Mouse (Mus musculus): Measurements from ENCODE around the gene Zfp526. TPM values are rescaled to one million over a fixed set of nuclear protein-coding genes. Genes with fewer than 3 reads are reported as not detected.

Gene Zfp526
- polyA plus RNA-seq, 1 experiment from 2014 or later: 2.3 TPM

DNA sequence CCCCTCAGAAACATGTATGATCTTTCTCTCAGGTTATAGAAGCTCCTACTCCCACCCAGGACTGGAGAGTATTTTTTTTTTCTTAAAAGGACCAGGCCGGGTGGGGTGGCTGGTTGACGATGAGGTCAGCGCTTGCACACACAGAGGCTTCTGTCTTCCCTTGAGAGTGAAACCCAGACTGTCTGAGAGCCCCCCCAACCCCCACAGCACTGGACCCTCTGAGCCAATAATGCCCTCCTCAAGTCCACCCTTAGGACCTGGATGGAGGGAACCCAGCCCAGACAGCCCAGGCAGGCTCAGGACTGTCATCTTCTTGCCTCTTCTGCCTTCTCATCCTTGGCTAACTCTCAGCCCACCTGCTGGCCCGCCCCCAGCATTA lies 25.5 kb downstream of the Zfp526 start:
- H3K9ac ChIP-seq (ENCODE audit: low read length): peak overlapping the region; percentile 97
- H3K9me3 ChIP-seq (ENCODE audit: control insufficient read depth, low read length): no peaks in the 10 kb centered on the region
- peak overlapping the region; percentile 98 for H3K4me3 ChIP-seq (ENCODE audit: low read length)
- H3K36me3 ChIP-seq (ENCODE audit: control insufficient read depth, insufficient read depth, low read length): peaks cover 18% of the 10 kb centered on the region
- no peaks in the 10 kb centered on the region for H3K27me3 ChIP-seq (ENCODE audit: control insufficient read depth, insufficient read depth, low read depth, low read length)
- 20% methylated on average over 4 of the region's 4 CpGs for WGBS
- peak overlapping the region; percentile 99 for H3K27ac ChIP-seq (ENCODE audit: low read length)
- ATAC-seq (ENCODE audit: low read depth): no peak
- H3K4me1 ChIP-seq (replicated peaks; ENCODE audit: control insufficient read depth, insufficient read depth, low read length): peaks cover 38% of the 10 kb centered on the region
- peak overlapping the region; percentile 95 for H3K4me2 ChIP-seq (ENCODE audit: low read depth, low read length)

- Histone ChIP-seq H3K27me3 (ENCODE audit: control insufficient read depth, insufficient read depth, low read depth, low read length) (no peaks in the 10 kb centered on the region), H3K4me2 (ENCODE audit: low read depth, low read length) (peak overlapping the region; percentile 95), H3K9me3 (ENCODE audit: control insufficient read depth, low read length) (no peaks in the 10 kb centered on the region), H3K4me3 (ENCODE audit: low read length) (peak overlapping the region; percentile 98), H3K4me1 (replicated peaks; ENCODE audit: control insufficient read depth, insufficient read depth, low read length) (peaks cover 43% of the 10 kb centered on the region), H3K27ac (ENCODE audit: low read length) (peak overlapping the region; percentile 99), H3K36me3 (ENCODE audit: control insufficient read depth, insufficient read depth, low read length) (peaks cover 18% of the 10 kb centered on the region), H3K9ac (ENCODE audit: low read length) (peak overlapping the region; percentile 97)
- 10% methylated on average over 3 of the region's 3 CpGs for WGBS
- no peak for ATAC-seq (ENCODE audit: low read depth)
Measured at GRCm38 (mm10) chr7:25247498-25247897, 26.3 kb downstream of the Zfp526 start.

- H3K9ac ChIP-seq (ENCODE audit: low read length): peak overlapping the region; percentile 97
- peaks cover 43% of the 10 kb centered on the region for H3K4me1 ChIP-seq (replicated peaks; ENCODE audit: control insufficient read depth, insufficient read depth, low read length)
- H3K9me3 ChIP-seq (ENCODE audit: control insufficient read depth, low read length): no peaks in the 10 kb centered on the region
- H3K36me3 ChIP-seq (ENCODE audit: control insufficient read depth, insufficient read depth, low read length): peaks cover 16% of the 10 kb centered on the region
- H3K27ac ChIP-seq (ENCODE audit: low read length): peak overlapping the region; percentile 99
- H3K4me2 ChIP-seq (ENCODE audit: low read depth, low read length): peak overlapping the region; percentile 95
- peak overlapping the region; percentile 98 for H3K4me3 ChIP-seq (ENCODE audit: low read length)
- WGBS: under 1% methylated on average over 18 of the region's 18 CpGs
- no peaks in the 10 kb centered on the region for H3K27me3 ChIP-seq (ENCODE audit: control insufficient read depth, insufficient read depth, low read depth, low read length)
- no peak for ATAC-seq (ENCODE audit: low read depth)
Measured at GRCm38 (mm10) chr7:25248018-25248647, 26.9 kb downstream of the Zfp526 start.

GRCm38 (mm10) chr7:25248846-25249313 lies 27.7 kb downstream of the Zfp526 start:
- Histone ChIP-seq H3K27ac (ENCODE audit: low read length) (peak overlapping the region; percentile 99), H3K4me3 (ENCODE audit: low read length) (peak overlapping the region; percentile 98), H3K4me2 (ENCODE audit: low read depth, low read length) (peak overlapping the region; percentile 95), H3K27me3 (ENCODE audit: control insufficient read depth, insufficient read depth, low read depth, low read length) (no peaks in the 10 kb centered on the region), H3K9ac (ENCODE audit: low read length) (peak overlapping the region; percentile 97), H3K4me1 (replicated peaks; ENCODE audit: control insufficient read depth, insufficient read depth, low read length) (peaks cover 43% of the 10 kb centered on the region), H3K9me3 (ENCODE audit: control insufficient read depth, low read length) (no peaks in the 10 kb centered on the region), H3K36me3 (ENCODE audit: control insufficient read depth, insufficient read depth, low read length) (peaks cover 16% of the 10 kb centered on the region)
- WGBS: under 1% methylated on average over 25 of the region's 25 CpGs
- ATAC-seq (ENCODE audit: low read depth): no peak

GRCm38 (mm10) chr7:25249314-25250140 lies 28.3 kb downstream of the Zfp526 start:
- Histone ChIP-seq H3K4me1 (replicated peaks; ENCODE audit: control insufficient read depth, insufficient read depth, low read length) (peaks cover 43% of the 10 kb centered on the region), H3K4me3 (ENCODE audit: low read length) (peak overlapping the region; percentile 98), H3K36me3 (ENCODE audit: control insufficient read depth, insufficient read depth, low read length) (peaks cover 13% of the 10 kb centered on the region), H3K4me2 (ENCODE audit: low read depth, low read length) (peak overlapping the region; percentile 95), H3K27ac (ENCODE audit: low read length) (peak overlapping the region; percentile 99), H3K9me3 (ENCODE audit: control insufficient read depth, low read length) (no peaks in the 10 kb centered on the region), H3K27me3 (ENCODE audit: control insufficient read depth, insufficient read depth, low read depth, low read length) (no peaks in the 10 kb centered on the region), H3K9ac (ENCODE audit: low read length) (peak overlapping the region; percentile 97)
- peak; percentile 68 for ATAC-seq (ENCODE audit: low read depth)
- 0% methylated on average over 35 of the region's 73 CpGs for WGBS

DNA sequence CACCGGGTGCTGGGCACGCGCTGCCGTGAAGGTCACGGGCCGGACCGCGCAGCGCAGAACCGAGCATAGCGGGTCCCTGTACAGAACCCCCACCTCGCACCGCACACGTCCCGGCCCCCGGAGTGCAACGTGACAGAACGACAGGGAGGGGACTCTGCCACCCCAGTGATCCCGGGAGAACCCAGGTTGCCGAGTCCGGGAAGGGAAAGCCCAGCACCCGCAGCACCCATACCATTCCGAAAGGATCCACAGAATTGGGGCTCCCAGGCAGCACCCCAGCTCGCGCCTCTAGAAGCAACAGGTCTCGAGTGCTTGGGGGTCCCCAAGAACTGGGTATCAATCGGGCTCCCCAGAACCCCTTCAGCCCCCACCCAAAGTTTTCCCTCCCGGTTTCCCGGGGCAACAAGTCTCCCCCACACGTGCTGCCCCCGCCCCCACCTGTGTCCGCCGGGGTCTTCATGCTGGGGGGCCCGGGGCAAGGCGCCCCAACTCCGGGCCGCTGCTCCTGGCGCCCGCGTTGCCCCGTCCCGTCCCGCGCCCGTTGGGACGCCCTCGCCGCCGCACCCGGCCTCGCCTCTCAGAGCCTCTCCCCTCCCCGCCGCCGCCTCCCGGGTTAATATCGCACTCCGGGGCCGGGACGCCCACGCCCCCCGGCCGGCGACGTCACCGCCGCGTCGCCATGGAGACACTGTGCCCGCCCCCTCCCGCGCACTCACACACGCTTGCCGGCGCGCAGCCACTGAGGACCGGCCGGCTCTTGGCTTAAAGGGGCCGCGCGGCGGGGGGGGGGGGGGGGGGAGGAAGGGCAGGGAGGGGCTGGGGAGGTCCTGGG lies 29.1 kb downstream of the Zfp526 start, which contains the start of gene Erf:
TSS of gene Erf (minus strand) at position 621 of the 832 bp plus-strand sequence.
- Histone ChIP-seq H3K4me1 (replicated peaks; ENCODE audit: control insufficient read depth, insufficient read depth, low read length) (peaks cover 41% of the 10 kb centered on the region), H3K9ac (ENCODE audit: low read length) (peak within 1 kb of the TSS; percentile 97), H3K27me3 (ENCODE audit: control insufficient read depth, insufficient read depth, low read depth, low read length) (no peaks in the 10 kb centered on the region), H3K4me2 (ENCODE audit: low read depth, low read length) (peak within 1 kb of the TSS; percentile 95), H3K4me3 (ENCODE audit: low read length) (peak within 1 kb of the TSS; percentile 98), H3K9me3 (ENCODE audit: control insufficient read depth, low read length) (no peaks in the 10 kb centered on the region), H3K27ac (ENCODE audit: low read length) (peak within 1 kb of the TSS; percentile 99), H3K36me3 (ENCODE audit: control insufficient read depth, insufficient read depth, low read length) (peaks cover 6% of the 10 kb centered on the region)
- ATAC-seq (ENCODE audit: low read depth): peak; percentile 86
- under 1% methylated on average over 67 of the region's 81 CpGs for WGBS

GRCm38 (mm10) chr7:25251071-25251791 lies 30.0 kb downstream of the Zfp526 start:
- peak overlapping the region; percentile 78 for H3K9ac ChIP-seq (ENCODE audit: low read length)
- H3K36me3 ChIP-seq (ENCODE audit: control insufficient read depth, insufficient read depth, low read length): no peaks in the 10 kb centered on the region
- peak overlapping the region; percentile 98 for H3K27ac ChIP-seq (ENCODE audit: low read length)
- no peaks in the 10 kb centered on the region for H3K27me3 ChIP-seq (ENCODE audit: control insufficient read depth, insufficient read depth, low read depth, low read length)
- peaks cover 34% of the 10 kb centered on the region for H3K4me1 ChIP-seq (replicated peaks; ENCODE audit: control insufficient read depth, insufficient read depth, low read length)
- peak overlapping the region; percentile 95 for H3K4me2 ChIP-seq (ENCODE audit: low read depth, low read length)
- no peaks in the 10 kb centered on the region for H3K9me3 ChIP-seq (ENCODE audit: control insufficient read depth, low read length)
- WGBS: 2% methylated on average over 22 of the region's 22 CpGs
- H3K4me3 ChIP-seq (ENCODE audit: low read length): peak overlapping the region; percentile 98
- peak; percentile 53 for ATAC-seq (ENCODE audit: low read depth)

- Histone ChIP-seq H3K9me3 (ENCODE audit: control insufficient read depth, low read length) (no peaks in the 10 kb centered on the region), H3K27ac (ENCODE audit: low read length) (peak overlapping the region; percentile 98), H3K9ac (ENCODE audit: low read length) (peak overlapping the region; percentile 78), H3K4me1 (replicated peaks; ENCODE audit: control insufficient read depth, insufficient read depth, low read length) (peaks cover 28% of the 10 kb centered on the region), H3K36me3 (ENCODE audit: control insufficient read depth, insufficient read depth, low read length) (no peaks in the 10 kb centered on the region), H3K4me2 (ENCODE audit: low read depth, low read length) (peak overlapping the region; percentile 95), H3K4me3 (ENCODE audit: low read length) (peak overlapping the region; percentile 98), H3K27me3 (ENCODE audit: control insufficient read depth, insufficient read depth, low read depth, low read length) (no peaks in the 10 kb centered on the region)
- WGBS: 13% methylated on average over 8 of the region's 8 CpGs
- no peak for ATAC-seq (ENCODE audit: low read depth)
Measured at GRCm38 (mm10) chr7:25251822-25252221, 30.6 kb downstream of the Zfp526 start.

All from lung, embryonic 16.5 days (tissue).